Mouse (Mus musculus) thymus, adult 18-20 months (tissue): ENCODE results near the gene Calm5.
"Not testable (repeated sequence)": the region's sequence is repeated elsewhere in the genome, so short reads cannot be mapped to it uniquely, and the experiment has no call there.

ENCODE experiments used
- DNase-seq, 2 experiments: peaks; one replicate each; pipeline ENCODE4 v3.0.0; 2022; ENCODE audit warnings: mixed read lengths in 2 of 2

Calm5 gene

DNA sequence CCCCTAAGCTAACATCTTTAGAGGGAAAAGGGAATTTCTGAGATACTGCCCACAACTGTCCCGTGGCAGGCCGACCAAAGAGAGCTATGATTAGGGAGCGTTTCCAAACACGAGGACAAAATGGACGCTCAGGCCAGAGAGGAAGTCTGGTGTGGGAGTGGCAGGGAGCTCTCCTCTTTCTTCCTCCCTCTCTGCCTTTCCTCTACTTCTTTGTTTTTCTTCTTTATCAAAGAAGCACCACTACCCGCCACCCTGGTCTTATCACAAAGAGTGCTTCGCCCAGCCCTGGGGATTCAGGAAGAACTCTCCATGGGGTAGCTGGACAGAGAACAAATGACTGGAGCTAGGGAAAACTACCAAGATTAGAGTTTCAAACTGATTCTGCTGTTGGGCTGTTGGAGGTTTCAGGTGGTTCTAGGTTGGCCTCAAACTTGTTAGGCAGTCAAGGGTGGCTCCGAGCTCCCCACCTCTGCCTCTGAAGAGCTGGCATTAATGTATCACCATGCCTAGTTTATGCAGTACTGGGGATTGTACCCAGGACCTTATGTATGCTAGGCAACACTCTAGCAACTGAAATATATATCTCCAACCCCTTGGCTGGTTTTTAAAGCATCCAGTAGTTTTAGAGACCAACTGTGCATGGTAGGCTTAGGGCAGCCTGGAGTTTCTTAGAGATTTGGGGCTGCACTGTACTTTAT, 12.5 kb downstream of the Calm5 start:
- no peak for DNase-seq

DNA sequence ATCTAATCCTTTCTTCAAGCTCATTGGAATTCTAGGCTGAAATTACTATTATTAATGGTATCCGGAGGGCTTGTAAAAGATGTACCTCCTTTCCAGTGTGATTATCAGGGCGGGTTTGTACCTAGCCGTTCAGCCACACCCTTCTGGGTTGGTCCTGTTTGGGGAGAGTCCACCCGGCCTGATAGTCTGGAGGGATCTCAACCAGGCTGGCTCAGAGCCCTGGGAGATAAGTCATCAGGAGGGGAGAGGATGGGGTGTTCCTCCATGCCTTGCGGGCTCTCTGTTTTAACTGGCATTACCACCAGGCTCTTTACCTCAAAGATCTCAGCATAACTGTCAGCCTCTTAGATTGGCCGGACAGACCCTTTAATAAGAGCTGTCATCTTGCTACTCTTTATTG, 13.2 kb downstream of the Calm5 start:
- DNase-seq, result no peak

DNA sequence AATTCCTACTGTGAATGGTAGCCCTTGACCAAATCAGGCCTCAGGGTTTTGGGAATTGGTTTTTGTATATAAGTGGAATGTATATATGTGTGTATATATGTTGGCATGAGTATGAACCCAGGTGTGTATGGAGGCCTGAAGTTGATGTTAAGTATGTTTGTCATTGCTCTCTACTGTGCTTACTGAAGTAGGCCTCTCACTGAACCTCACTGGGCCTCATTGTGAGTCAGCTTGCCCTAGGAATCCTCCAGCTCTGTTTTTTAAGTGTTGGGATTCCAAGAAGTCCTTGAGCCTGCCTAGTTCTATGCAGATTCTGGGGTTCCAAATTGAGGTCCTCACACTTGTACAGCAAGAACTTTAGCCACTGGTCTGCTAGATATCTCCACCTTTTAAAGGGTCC, 15.9 kb downstream of the Calm5 start:
- DNase-seq, result no peak

DNA sequence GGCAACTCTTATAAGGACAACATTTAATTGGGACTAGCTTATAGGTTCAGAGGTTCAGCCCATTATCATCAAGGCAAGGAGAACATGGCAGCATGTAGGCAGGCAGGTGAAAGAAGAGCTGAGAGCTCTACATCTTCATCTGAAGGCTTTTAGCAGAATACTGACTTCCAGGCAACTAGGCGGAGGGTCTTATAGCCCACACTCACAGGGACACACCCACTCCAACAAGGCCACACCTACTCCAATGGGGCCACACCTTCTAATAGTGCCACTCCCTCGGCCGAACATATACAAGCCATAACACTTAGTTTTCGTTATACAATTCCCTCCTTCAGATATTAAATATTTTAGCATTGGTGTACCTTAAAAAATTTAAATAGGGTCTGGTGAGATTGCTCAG, 18.9 kb downstream of the Calm5 start:
- DNase-seq, result no peak

DNA sequence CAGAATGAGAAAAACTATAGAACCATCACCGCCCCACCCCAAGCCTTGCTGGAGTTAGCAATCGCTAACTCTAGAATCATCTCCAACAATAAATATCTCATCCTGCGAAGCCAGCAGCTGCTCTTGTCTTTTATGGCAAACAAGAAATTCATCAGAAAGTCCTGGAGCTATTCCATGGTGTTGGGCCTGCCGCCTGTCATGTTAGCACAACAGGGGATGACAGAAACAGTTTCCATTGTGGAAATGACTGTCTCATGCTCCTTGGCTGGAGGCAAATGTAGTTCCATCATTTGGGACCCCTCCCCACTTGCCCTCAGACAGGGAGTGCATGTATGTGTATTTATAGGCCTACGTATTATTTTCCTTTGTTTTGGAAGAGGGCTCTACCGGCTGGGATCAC, 22.5 kb downstream of the Calm5 start:
- no peak for DNase-seq

DNA sequence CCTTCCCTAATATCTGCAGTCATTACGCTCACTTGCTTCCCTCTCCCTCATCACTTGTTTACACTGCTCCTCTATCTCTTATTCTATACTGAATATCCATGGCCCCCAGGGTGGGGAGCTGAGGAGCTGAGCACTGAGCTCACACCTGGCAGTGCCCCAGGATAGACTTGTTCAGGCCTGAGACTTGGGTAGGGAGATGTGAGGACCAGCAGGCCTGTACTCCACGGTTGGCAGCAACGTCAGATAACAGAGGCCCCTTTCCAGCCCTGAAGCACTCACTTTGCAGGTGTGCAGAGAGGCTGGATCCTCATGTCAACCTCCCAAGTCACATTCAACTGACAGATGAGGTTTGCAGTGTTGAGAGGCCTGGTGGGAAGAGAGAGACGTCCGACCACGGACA, 23.2 kb downstream of the Calm5 start:
- no peak for DNase-seq

DNA sequence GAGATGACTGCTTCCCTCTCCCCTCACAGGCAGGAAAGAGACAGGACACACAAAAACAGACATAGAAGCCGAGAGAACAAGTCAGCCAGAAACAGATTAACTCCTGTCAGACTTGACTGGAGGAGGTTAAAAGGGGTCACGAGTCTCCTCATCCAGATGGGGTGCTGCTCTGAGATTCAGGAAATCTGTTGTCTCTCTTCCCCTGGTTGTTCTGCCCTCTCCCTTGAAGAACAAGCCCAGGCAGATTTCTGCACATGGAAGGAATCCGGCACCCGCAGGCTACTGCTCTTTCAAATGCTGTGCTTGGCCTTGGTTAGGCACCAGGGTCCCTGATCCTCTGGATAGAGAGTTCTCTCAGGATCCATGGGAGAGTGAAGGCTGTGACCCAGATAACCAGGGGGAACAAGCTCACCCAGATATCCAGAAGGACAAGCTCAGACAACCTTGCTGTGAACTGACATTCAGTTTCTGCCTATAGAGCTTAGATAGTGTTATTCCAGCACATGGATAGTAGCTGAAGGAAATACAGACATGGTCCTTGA, 23.8 kb downstream of the Calm5 start:
- no peak for DNase-seq

DNA sequence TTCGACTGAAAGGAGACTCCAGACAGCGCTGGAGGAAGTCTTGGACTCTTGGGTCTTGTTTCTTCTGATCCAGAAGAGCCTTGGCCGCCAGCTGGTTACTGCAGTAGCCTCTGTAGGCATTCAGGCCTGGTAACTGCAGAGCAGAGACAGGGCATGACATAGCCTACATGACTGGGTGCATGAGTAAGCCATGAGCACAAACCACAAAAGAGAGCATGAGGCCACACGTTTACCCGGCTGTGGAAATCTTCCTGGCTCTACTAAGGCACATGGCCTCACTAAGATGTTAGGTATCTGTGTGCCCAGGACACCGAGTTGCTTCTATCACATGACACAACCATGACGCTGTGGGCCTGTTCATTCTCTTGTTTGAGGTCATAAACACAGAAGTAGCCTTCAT, 32.7 kb downstream of the Calm5 start:
- DNase-seq, result no peak

DNA sequence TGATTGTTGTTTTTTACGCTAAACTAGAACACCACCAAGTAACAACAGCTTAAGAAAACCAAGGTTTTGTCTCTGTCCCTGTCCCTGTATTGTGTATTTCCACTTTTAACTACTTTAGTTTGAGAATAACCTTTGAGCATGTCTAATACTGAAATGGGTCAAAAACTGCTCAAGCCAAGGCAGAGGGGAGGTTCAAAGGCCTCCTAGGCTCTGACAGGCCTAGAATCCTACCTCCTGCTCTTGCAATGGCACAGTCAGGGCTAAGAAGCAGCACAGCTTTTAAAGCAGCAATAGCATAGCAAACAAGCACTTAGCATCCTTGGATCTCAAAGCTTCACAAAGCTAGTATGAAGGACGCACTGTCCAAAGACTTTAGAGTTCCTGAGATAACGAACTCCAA, 35.1 kb downstream of the Calm5 start:
- no peak for DNase-seq

DNA sequence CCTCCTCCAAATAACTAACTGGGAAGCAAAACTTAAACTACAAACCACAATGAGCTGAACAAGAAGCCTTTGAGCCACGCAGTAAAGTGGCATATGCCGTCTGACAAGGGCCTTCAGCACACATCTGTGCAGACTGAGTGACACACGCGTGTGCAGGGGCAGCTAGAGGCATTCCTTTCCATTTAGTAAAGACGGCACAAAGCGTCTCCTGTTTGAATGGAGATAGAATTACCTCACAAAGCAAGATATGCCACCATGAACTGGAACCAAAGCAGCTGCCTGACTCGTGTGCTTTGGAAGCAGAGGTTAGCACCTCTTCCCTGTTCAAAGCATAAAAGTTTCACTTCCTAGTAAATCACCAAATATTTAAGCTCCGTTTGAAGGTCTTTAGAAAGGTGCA, 36.1 kb downstream of the Calm5 start:
- DNase-seq, result no peak

DNA sequence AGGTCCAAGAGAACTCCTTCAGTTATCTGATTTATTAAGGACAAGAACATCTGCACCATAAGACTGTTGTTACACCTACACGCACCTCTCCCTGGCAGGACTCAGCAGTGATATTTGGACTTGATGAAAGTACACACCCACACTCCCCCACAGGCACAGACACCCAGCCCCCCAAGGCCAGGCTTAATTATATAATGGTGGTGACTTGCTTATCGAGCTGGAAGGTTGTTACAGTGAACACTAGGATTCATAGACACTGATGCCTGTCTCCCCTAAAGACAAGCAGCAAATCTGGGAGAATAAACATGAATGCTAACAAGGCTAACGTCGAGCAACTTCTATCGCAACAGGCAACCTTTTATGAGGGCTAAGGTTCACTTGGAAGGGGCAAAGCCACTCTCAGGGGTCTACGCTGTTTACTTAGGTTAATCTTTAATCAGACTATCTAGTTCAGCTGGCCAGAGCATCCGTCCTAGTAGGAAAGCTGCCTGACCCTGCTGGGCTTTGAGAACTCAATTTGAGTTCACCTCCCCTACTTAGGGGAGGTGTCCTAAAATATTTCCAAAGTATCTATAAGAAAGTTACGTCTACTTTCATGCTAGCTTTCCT, 37.6 kb downstream of the Calm5 start:
- no peak for DNase-seq

DNA sequence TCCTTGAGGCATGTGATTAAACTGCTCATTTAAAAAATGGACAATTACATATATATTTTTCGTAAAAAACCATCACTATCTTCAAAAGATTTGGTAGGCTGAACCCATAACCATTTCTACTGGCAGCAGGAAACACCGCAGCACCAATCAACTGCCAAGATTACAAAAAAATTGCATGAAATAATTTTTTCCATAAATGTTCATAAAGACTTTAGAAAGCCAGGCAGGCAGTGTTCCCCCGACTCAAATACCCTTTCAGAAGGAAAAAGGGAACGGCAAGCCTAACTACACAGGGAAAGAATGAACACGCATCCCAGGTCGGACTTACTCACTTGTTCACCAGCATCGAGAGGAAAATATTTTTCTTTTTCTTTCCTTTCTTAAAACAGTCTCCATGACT, 38.6 kb downstream of the Calm5 start:
- no peak for DNase-seq

DNA sequence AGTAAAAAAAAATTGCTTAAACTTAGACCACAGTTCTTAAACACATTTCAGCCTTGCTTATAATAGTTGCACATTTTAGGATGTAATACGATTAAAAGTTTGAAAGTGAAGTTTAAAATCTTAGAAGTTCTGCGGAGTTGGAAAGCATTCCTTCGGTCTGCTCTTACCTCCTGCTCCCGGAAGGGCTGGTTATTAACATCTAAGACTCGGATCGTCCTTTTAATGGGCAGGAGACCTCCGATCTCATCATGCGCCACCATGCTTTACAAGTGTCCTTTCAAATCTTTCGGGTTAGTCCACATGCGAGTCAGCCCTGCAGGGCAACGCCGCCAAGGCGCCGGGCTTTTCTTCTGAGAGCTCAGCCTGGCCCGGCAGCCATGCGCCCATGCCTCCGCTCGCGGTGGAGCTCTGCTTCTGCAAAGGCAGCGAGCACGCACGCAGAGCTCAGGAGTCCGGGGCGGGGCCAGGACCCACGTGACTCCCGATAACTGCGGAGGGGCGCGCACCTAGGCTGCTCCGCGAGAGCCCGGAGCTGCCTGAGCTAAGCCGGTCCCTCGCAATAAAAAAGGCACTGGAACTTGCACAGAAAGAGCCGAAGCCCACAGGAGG, 39.3 kb downstream of the Calm5 start:
- peak; percentile 86 to 89 for DNase-seq

DNA sequence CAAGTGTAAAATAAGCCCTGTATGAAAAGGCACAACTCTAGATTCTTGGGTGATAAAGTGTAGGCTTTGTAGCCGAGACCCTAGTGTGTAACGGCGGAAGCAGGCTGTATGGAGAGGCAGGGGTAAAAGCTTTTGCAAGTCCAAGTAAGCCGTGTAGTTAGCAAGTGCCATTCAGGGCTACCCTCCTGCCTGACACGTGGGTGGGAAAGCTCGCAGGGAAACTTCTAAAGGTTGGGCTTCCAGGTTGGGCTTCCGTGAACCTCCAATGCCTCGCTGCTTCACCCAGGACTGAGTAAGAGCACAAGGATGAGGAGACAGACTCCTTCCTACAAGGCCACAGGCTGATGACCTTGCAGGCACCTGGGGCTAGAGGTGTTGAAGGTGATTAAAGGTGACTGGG, 40.6 kb downstream of the Calm5 start:
- no peak for DNase-seq

DNA sequence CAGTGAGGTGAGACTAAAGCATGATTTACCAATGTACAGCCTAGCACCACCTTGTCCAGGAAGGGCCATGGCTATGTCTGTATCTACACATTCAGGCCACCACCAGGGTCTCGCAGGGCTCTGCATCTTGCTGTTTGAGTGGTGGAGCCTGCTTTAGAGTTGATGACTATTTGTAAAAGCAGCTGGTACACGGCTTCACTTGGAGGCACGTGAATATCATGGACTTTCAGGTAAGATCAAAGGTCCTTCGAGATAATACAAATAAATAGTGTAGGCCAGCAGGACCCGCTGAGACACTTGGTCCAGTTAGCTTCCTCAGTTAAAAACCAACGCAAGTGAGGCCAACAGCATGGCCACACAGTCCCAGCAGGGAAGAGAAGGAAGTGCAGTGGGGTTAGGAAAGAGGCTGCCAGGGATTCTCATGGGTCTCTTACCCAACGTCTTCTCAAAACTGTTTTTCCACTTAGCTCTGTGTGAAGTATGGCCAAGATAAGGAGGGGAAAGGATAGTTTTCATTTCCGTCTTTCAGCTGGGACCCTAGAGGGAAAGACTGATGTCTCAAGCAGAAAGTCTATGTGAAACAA, 41.5 kb downstream of the Calm5 start:
- no peak for DNase-seq

DNA sequence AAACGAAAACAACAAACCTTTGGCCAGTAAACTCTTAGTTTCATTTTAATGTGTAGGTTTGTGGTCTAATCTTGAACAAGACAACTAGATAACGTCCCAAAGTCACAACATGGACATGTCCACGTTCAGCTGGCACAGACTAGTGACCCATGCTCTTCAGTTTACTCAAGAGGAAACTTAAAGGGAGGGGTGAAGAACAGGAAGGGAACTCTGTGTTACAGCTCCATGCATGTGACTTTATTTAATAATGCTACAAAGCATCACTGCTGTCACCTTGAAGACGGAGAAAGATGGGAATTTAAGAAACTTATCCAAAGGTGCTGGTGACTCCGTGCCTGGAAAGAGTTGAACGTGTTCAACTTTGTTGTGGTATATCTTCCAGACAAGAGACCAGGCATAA, 42.1 kb downstream of the Calm5 start:
- DNase-seq, result no peak

DNA sequence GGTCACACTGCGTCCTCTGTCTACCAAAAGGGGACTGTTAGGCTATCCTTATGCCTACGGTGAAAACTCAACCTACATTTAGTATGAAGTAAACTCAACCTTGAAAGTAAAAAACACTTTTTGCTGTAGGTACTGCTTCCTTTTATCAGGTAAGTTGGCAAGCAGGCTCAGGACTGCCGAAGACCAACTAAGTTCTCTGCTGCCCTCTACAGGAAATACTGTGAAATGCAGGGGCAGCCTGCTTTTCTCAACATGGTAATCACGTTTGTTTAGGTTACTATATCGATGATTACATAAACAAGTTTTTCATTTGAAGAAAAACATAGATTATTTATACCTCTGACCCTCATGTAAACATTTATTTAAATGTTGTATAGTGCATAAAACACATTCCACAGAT, 42.9 kb downstream of the Calm5 start:
- peak; percentile 22 to 40 for DNase-seq

DNA sequence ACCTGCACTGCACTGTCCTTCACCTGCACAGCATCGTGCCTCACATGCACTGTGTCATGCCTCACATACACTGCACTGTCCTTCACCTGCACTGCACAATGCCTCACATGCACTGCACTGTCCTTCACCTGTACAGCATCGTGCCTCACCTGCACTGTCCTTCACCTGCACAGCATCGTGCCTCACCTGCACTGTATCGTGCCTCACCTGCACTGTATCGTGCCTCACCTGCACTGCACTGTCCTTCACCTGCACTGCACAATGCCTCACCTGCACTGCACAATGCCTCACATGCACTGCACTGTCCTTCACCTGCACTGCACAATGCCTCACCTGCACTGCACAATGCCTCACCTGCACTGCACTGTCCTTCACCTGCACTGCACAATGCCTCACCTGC, 44.2 kb downstream of the Calm5 start:
- not testable (repeated sequence) for DNase-seq

DNA sequence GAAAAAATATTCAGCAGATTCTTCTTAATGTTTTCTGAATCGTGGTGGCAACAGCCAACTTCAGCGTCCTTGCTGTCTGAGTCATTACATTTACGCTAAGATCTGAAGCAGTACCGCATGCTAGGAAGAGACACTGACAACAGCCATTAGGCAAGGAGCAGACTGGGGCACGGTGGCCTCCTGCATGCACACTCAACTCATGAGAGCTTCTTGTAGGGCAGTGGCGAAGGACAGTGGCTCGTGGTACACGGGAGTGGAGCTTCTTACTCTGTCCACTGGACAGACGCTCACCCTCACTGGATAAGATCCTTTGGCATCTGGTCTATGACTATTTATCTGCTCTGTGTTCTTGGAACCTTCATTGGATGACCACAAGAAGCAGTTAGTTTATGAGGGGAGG, 45.3 kb downstream of the Calm5 start:
- no peak for DNase-seq
